Mouse (Mus musculus) embryonic facial prominence, embryonic 11.5 days (tissue): ENCODE results near the gene Bola1. TPM values are rescaled to one million over a fixed set of nuclear protein-coding genes. Genes with fewer than 3 reads are reported as not detected.

Source experiments
- ATAC-seq: fragments of 200-750 bp; cut with Nextera tagmentation; replicated peaks from 2 replicates; pipeline ENCODE4 v1.8.0; 2017; ENCODE audit warnings: low read depth; ENCODE audit not compliant: insufficient number of reproducible peaks, low FRiP score, low TSS enrichment
- DNase-seq: peaks from one replicate; pipeline ENCODE4 v3.0.0-alpha.2; 2015; ENCODE audit warnings: low spot score
- H3K27ac ChIP-seq: fragments of 300-500 bp; sonication (generic); replicated peaks from 2 replicates; pipeline ENCODE4 v1.5.1; 2014; ENCODE audit warnings: mild to moderate bottlenecking, low read depth, low read length, control low read depth
- H3K27me3 ChIP-seq: fragments of 300-500 bp; sonication (generic); 2 replicates; pipeline ENCODE4 v1.6.1; 2014; ENCODE audit warnings: mild to moderate bottlenecking, low read length, moderate library complexity, mixed read lengths; ENCODE audit not compliant: control insufficient read depth, insufficient read depth
- H3K36me3 ChIP-seq: fragments of 300-500 bp; sonication (generic); replicated peaks from 2 replicates; pipeline ENCODE4 v1.6.1; 2014; ENCODE audit warnings: low read depth, mild to moderate bottlenecking, low read length, moderate library complexity, mixed read lengths; ENCODE audit not compliant: control insufficient read depth, insufficient read depth
- H3K4me1 ChIP-seq: fragments of 300-500 bp; sonication (generic); 2 replicates; pipeline ENCODE4 v1.6.1; 2014; ENCODE audit warnings: low read length, mixed read lengths; ENCODE audit not compliant: control insufficient read depth, insufficient read depth
- H3K4me2 ChIP-seq: fragments of 300-500 bp; sonication (generic); 2 replicates; pipeline ENCODE4 v1.6.1; 2014; ENCODE audit warnings: low read depth, mild to moderate bottlenecking, control low read depth, low read length, moderate library complexity
- H3K4me3 ChIP-seq: fragments of 300-500 bp; sonication (generic); 2 replicates; pipeline ENCODE4 v1.5.1; 2014; ENCODE audit warnings: low read depth, low read length, control low read depth
- H3K9ac ChIP-seq: fragments of 300-500 bp; sonication (generic); replicated peaks from 2 replicates; pipeline ENCODE4 v1.6.1; 2014; ENCODE audit warnings: mild to moderate bottlenecking, control low read depth, low read length
- H3K9me3 ChIP-seq: fragments of 300-500 bp; sonication (generic); replicated peaks from 2 replicates; pipeline ENCODE4 v1.6.1; 2016; ENCODE audit warnings: mild to moderate bottlenecking, low read length, inconsistent platforms, mixed read lengths; ENCODE audit not compliant: control insufficient read depth
- WGBS: fragments of 180-500 bp; shearing (Covaris S2); extraction: QIAGEN DNeasy Blood & Tissue Kit; methylation state at CpG from one replicate; pipeline ENCODE4 v1.1.7; 2014; 5-methylcytosine and 5-hydroxymethylcytosine counted together
- polyA plus RNA-seq: library from polyadenylated mRNA; unstranded; fragments of >200 nt; fragmentation: Nextera tagmentation; extraction: Ambion mirVana; gene quantifications from 2 replicates; pipeline ENCODE4 v1.2.1, GENCODE M21; 2014

The Bola1 gene
- polyA plus RNA-seq, 1 experiment from 2014 or later, result 59.4 TPM

GRCm38 (mm10) chr3:96170976-96171545 is 48.4 kb downstream of the Bola1 start:
- DNase-seq (no peak), ATAC-seq (no peak)
- Histone ChIP-seq H3K9ac (peak overlapping the region; percentile 89; the same call in 1 of the 2 replicates), H3K27ac (no peak overlapping the region), H3K9me3 (no peaks in the 10 kb centered on the region), H3K4me2 (peak overlapping the region; percentile 74), H3K27me3 (no peaks in the 10 kb centered on the region), H3K4me3 (peak overlapping the region; percentile 87; the same call in 1 of the 2 replicates), H3K4me1 (no peaks in the 10 kb centered on the region), H3K36me3 (no peaks in the 10 kb centered on the region)
- WGBS, result 67% methylated on average over 10 of the region's 10 CpGs

GRCm38 (mm10) chr3:96170276-96170675 is 49.2 kb downstream of the Bola1 start:
- DNase-seq, result no peak
- no peak for ATAC-seq
- H3K4me1 ChIP-seq, result no peaks in the 10 kb centered on the region
- H3K9ac ChIP-seq, result no peak overlapping the region
- no peaks in the 10 kb centered on the region for H3K27me3 ChIP-seq
- WGBS, result 84% methylated on average over 4 of the region's 4 CpGs
- no peak overlapping the region for H3K4me2 ChIP-seq
- H3K4me3 ChIP-seq, result no peak overlapping the region
- no peak overlapping the region for H3K27ac ChIP-seq
- no peaks in the 10 kb centered on the region for H3K36me3 ChIP-seq
- H3K9me3 ChIP-seq, result no peaks in the 10 kb centered on the region

- Histone ChIP-seq H3K27ac (no peak overlapping the region), H3K4me1 (no peaks in the 10 kb centered on the region), H3K36me3 (no peaks in the 10 kb centered on the region), H3K4me2 (no peak overlapping the region), H3K9ac (no peak overlapping the region), H3K27me3 (no peaks in the 10 kb centered on the region), H3K9me3 (no peaks in the 10 kb centered on the region), H3K4me3 (no peak overlapping the region)
- ATAC-seq (no peak), DNase-seq (no peak)
- WGBS, result 67% methylated on average over 12 of the region's 12 CpGs
Observed at GRCm38 (mm10) chr3:96168466-96169158, 50.9 kb downstream of the Bola1 start.

- H3K36me3 ChIP-seq, result no peaks in the 10 kb centered on the region
- peak overlapping the region; percentile 52; the same call in 1 of the 2 replicates for H3K4me3 ChIP-seq
- no peak overlapping the region for H3K9ac ChIP-seq
- peaks cover 6% of the 10 kb centered on the region; the same call in 1 of the 2 replicates for H3K4me1 ChIP-seq
- H3K9me3 ChIP-seq, result no peaks in the 10 kb centered on the region
- H3K4me2 ChIP-seq, result peak overlapping the region; percentile 82
- ATAC-seq (no peak), DNase-seq (no peak)
- WGBS, result 83% methylated on average over 6 of the region's 6 CpGs
- H3K27me3 ChIP-seq, result no peaks in the 10 kb centered on the region
- H3K27ac ChIP-seq, result no peak overlapping the region
Observed at GRCm38 (mm10) chr3:96163040-96163439, 56.5 kb downstream of the Bola1 start.

GRCm38 (mm10) chr3:96161869-96162840 is 57.4 kb downstream of the Bola1 start, which contains the start of gene Mtmr11:
Gene Mtmr11 (plus strand): TSS chr3:96162004.
- H3K36me3 ChIP-seq, result no peaks in the 10 kb centered on the region
- H3K9ac ChIP-seq, result peak within 1 kb of the TSS; percentile 59
- peak within 1 kb of the TSS; percentile 82 for H3K4me2 ChIP-seq
- ATAC-seq (no peak), DNase-seq (peak; percentile 51)
- peak within 1 kb of the TSS; percentile 52 for H3K4me3 ChIP-seq
- H3K27me3 ChIP-seq, result no peaks in the 10 kb centered on the region
- 11% methylated on average over 16 of the region's 16 CpGs for WGBS
- H3K4me1 ChIP-seq, result peaks cover 6% of the 10 kb centered on the region; the same call in 1 of the 2 replicates
- no peaks in the 10 kb centered on the region for H3K9me3 ChIP-seq
- H3K27ac ChIP-seq, result peak within 1 kb of the TSS; percentile 63

GRCm38 (mm10) chr3:96160803-96161516 is 58.5 kb downstream of the Bola1 start:
- 2% methylated on average over 12 of the region's 12 CpGs for WGBS
- Histone ChIP-seq H3K4me1 (peaks cover 6% of the 10 kb centered on the region; the same call in 1 of the 2 replicates), H3K9ac (peak overlapping the region; percentile 59), H3K4me2 (peak overlapping the region; percentile 82), H3K27ac (peak overlapping the region; percentile 63), H3K4me3 (peak overlapping the region; percentile 52), H3K27me3 (no peaks in the 10 kb centered on the region), H3K9me3 (no peaks in the 10 kb centered on the region), H3K36me3 (0 out of 2 replicates have a peak, but pooled peaks cover under 1% of the 10 kb centered on the region)
- DNase-seq (peak; percentile 82), ATAC-seq (peak; percentile 83)

GRCm38 (mm10) chr3:96160222-96160802 is 59.2 kb downstream of the Bola1 start:
- 0 out of 2 replicates have a peak overlapping the region, but pooled peaks have one; percentile 35 for H3K27ac ChIP-seq

More at GRCm38 (mm10) chr3:96160222-96160802, 59.2 kb downstream of the Bola1 start:
- ATAC-seq, result 0 out of 2 replicates have a peak, but pooled peaks have one; percentile 4
- WGBS, result 45% methylated on average over 4 of the region's 4 CpGs
- Histone ChIP-seq H3K4me1 (peaks cover 6% of the 10 kb centered on the region; the same call in 1 of the 2 replicates), H3K9ac (peak overlapping the region; percentile 28), H3K27me3 (no peaks in the 10 kb centered on the region), H3K4me3 (no peak overlapping the region), H3K4me2 (peak overlapping the region; percentile 82), H3K36me3 (peaks cover 4% of the 10 kb centered on the region), H3K9me3 (no peaks in the 10 kb centered on the region)
- peak; percentile 8 for DNase-seq
